Mouse (Mus musculus): ENCODE results near the gene Gm20431.

GRCm38 (mm10) chr2:167578521-167578920, 82.8 kb downstream of the Gm20431 start:
- TF ChIP-seq GATA1 (IDR thresholded peaks at IDR 0.05; ENCODE audit: borderline replicate concordance, low read length) = no peak
- TF ChIP-seq FLI1 (IDR thresholded peaks at IDR 0.05; ENCODE audit: low read length) = no peak
